Mouse (Mus musculus): ENCODE measurements around the gene Slc4a4. TPM values are rescaled to one million over a fixed set of nuclear protein-coding genes. Genes with fewer than 3 reads are reported as not detected.

Slc4a4 gene
- total and polyA plus RNA-seq, 2 experiments from 2014 or later = 4.4 to 10.6 TPM

DNA sequence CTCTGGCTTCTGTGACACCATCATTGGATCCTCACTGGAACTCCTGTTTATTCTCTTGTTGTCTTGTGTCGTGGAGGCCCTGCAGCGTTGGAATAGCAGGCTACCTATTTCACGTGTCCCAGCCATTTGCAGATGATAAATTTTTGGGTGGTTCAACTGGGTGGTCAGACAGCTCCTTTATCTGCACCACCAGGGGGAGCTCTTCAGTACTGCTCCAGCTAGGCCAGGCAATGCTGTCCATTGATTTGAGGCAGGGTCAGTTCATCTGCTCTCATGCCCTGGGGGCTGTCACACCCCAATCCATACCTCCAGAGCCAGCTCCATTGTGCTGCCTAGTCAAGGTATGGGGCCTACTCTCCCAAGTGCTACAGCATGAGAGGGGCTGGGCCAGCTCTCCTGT lies 24.5 kb upstream of the Slc4a4 start:
- no peak overlapping the region for H3K9ac ChIP-seq (replicated peaks; ENCODE audit: low read depth, low read length)

DNA sequence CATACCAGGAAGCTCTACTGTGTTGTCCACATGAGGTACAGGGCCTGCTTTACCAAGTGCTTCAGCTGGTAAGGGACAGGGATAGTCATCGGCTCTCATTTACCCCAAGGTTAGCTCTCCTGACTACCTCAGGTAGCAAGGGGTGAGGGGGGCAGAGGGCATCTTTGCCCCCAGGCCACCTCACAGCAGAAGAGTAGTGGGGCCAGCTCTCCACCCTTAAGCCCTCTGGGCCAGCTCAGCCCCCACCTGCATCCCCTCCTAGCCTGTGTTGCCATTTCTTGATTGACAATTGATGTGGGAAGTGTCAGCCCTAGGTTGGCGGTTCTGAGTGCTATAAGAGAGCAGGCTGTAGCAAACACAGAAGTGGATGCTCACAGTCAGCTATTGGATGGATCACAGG lies 23.8 kb upstream of the Slc4a4 start:
- H3K4me1 ChIP-seq (ENCODE audit: control insufficient read depth, insufficient read depth) = no peaks in the 10 kb centered on the region

More for the DNA sequence above, 24.5 kb upstream of the Slc4a4 start:
- Histone ChIP-seq H3K4me2 (ENCODE audit: low read depth, low read length) (no peak overlapping the region), H3K36me3 (replicated peaks; ENCODE audit: control insufficient read depth, insufficient read depth, low read length) (no peaks in the 10 kb centered on the region), H3K27ac (ENCODE audit: low read depth) (no peak overlapping the region), H3K4me1 (ENCODE audit: control insufficient read depth, insufficient read depth) (no peaks in the 10 kb centered on the region), H3K9me3 (replicated peaks; ENCODE audit: control insufficient read depth, low read length) (no peaks in the 10 kb centered on the region), H3K4me3 (ENCODE audit: low read depth, low read length) (no peak overlapping the region), H3K27me3 (ENCODE audit: control insufficient read depth, insufficient read depth, low read length) (no peaks in the 10 kb centered on the region)
- ATAC-seq (ENCODE audit: insufficient read depth, low read depth) (no peak), DNase-seq (ENCODE audit: low spot score) (no peak)
- TF ChIP-seq EP300 (IDR thresholded peaks at IDR 0.05; ENCODE audit: low read depth) (no peak), CTCF (IDR thresholded peaks at IDR 0.05; ENCODE audit: low read depth) (peak; percentile 34)
- 62% methylated on average over 3 of the region's 3 CpGs for WGBS

DNA sequence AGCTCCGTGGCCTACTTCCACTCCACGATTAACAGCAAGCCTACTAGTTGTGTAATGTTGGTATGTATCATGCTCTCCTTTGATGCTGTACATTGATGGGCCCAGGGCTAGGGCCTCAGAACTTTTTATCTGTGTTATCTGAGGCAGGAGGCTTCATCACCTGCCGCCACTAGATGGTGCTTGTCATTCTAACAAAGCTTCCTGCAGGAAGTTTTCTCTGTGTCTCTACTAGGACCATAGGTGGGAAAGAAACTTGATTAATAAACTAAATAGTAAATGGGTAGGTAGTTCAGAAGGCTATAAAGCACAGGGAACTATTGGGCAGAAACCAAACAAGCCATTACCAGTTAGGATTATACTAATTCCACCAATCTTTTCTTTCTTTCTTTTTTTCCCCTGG lies 2.5 kb upstream of the Slc4a4 start:
- no peak overlapping the region for H3K9ac ChIP-seq (replicated peaks; ENCODE audit: low read depth, low read length)
- H3K27me3 ChIP-seq (ENCODE audit: control insufficient read depth, insufficient read depth, low read length) = no peaks in the 10 kb centered on the region; the same call in 1 of the 2 replicates
- no peak overlapping the region for H3K4me3 ChIP-seq (ENCODE audit: low read depth, low read length)
- ATAC-seq (ENCODE audit: insufficient read depth, low read depth) = no peak
- H3K27ac ChIP-seq (ENCODE audit: low read depth) = no peak overlapping the region
- no peaks in the 10 kb centered on the region for H3K36me3 ChIP-seq (replicated peaks; ENCODE audit: control insufficient read depth, insufficient read depth, low read length)
- H3K4me1 ChIP-seq (ENCODE audit: control insufficient read depth, insufficient read depth) = no peaks in the 10 kb centered on the region
- WGBS = 19% methylated on average over 3 of the region's 3 CpGs
- peak; percentile 26 for DNase-seq (ENCODE audit: low spot score)
- H3K4me2 ChIP-seq (ENCODE audit: low read depth, low read length) = no peak overlapping the region
- H3K9me3 ChIP-seq (replicated peaks; ENCODE audit: control insufficient read depth, low read length) = no peaks in the 10 kb centered on the region
- TF ChIP-seq CTCF (IDR thresholded peaks at IDR 0.05; ENCODE audit: low read depth) (peak; percentile 59), EP300 (IDR thresholded peaks at IDR 0.05; ENCODE audit: low read depth) (no peak)

More for the DNA sequence above, 23.8 kb upstream of the Slc4a4 start:
- DNase-seq (ENCODE audit: low spot score) = no peak
- no peaks in the 10 kb centered on the region for H3K27me3 ChIP-seq (ENCODE audit: control insufficient read depth, insufficient read depth, low read length)
- no peak for ATAC-seq (ENCODE audit: insufficient read depth, low read depth)
- no peaks in the 10 kb centered on the region for H3K9me3 ChIP-seq (replicated peaks; ENCODE audit: control insufficient read depth, low read length)
- WGBS = 91% methylated on average over 2 of the region's 2 CpGs
- no peak overlapping the region for H3K27ac ChIP-seq (ENCODE audit: low read depth)
- no peaks in the 10 kb centered on the region for H3K36me3 ChIP-seq (replicated peaks; ENCODE audit: control insufficient read depth, insufficient read depth, low read length)
- no peak overlapping the region for H3K4me2 ChIP-seq (ENCODE audit: low read depth, low read length)
- TF ChIP-seq CTCF (IDR thresholded peaks at IDR 0.05; ENCODE audit: low read depth) (no peak), EP300 (IDR thresholded peaks at IDR 0.05; ENCODE audit: low read depth) (no peak)
- no peak overlapping the region for H3K9ac ChIP-seq (replicated peaks; ENCODE audit: low read depth, low read length)
- H3K4me3 ChIP-seq (ENCODE audit: low read depth, low read length) = no peak overlapping the region

DNA sequence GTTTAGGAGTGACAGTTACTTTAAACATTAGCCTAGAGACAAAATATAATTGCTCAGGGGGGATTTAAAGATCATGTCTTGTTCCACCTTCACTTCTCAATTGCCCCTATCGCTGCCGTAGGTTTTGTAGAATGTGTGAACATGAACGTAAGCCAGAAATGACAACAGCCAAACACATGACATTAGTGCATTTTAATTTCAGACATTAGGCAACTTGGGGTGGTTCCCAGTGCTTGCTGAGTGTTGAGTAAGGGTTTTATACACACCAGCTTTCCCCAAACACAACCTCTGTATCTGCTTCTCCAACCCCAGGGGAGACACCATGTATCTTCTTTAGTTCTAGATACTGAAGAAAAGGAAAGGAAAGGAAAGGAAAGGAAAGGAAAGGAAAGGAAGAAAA lies 1.1 kb upstream of the Slc4a4 start:
- ATAC-seq (ENCODE audit: insufficient read depth, low read depth) = no peak
- DNase-seq (ENCODE audit: low spot score) = no peak
- H3K9me3 ChIP-seq (replicated peaks; ENCODE audit: control insufficient read depth, low read length) = no peaks in the 10 kb centered on the region
- H3K9ac ChIP-seq (replicated peaks; ENCODE audit: low read depth, low read length) = no peak overlapping the region
- TF ChIP-seq CTCF (IDR thresholded peaks at IDR 0.05; ENCODE audit: low read depth) = no peak
- no peak for TF ChIP-seq EP300 (IDR thresholded peaks at IDR 0.05; ENCODE audit: low read depth)
- H3K4me1 ChIP-seq (ENCODE audit: control insufficient read depth, insufficient read depth) = no peaks in the 10 kb centered on the region
- H3K27ac ChIP-seq (ENCODE audit: low read depth) = no peak overlapping the region
- no peak overlapping the region for H3K4me3 ChIP-seq (ENCODE audit: low read depth, low read length)
- H3K36me3 ChIP-seq (replicated peaks; ENCODE audit: control insufficient read depth, insufficient read depth, low read length) = no peaks in the 10 kb centered on the region
- 0 out of 2 replicates have a peak overlapping the region, but pooled peaks have one; percentile 3 for H3K4me2 ChIP-seq (ENCODE audit: low read depth, low read length)
- H3K27me3 ChIP-seq (ENCODE audit: control insufficient read depth, insufficient read depth, low read length) = no peaks in the 10 kb centered on the region; the same call in 1 of the 2 replicates
- 25% methylated on average over 3 of the region's 3 CpGs for WGBS

DNA sequence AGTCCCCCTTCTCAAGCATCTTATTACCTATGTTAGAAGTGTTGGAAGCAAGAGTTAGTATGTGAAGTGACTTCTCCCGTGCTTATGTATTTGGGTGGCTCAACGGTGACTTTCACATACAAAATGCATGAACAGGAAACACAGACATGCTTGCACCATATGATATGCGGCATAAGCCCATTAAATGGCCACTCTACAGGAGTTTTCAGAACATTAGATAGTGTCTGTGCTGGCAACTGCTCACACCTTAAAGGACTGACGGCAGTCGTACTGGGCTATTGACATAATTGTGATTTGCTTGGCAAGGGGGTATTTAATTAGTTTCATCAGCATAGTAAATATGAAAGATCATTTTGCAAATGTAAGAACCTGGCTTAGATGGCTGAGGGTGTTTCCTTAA lies 674 bp upstream of the Slc4a4 start:
- Histone ChIP-seq H3K36me3 (replicated peaks; ENCODE audit: control insufficient read depth, insufficient read depth, low read length) (no peaks in the 10 kb centered on the region), H3K4me1 (ENCODE audit: control insufficient read depth, insufficient read depth) (no peaks in the 10 kb centered on the region), H3K27ac (ENCODE audit: low read depth) (no peak overlapping the region), H3K4me2 (ENCODE audit: low read depth, low read length) (peak overlapping the region; percentile 71), H3K4me3 (ENCODE audit: low read depth, low read length) (peak overlapping the region; percentile 76; the same call in 1 of the 2 replicates), H3K9ac (replicated peaks; ENCODE audit: low read depth, low read length) (no peak overlapping the region), H3K9me3 (replicated peaks; ENCODE audit: control insufficient read depth, low read length) (no peaks in the 10 kb centered on the region), H3K27me3 (ENCODE audit: control insufficient read depth, insufficient read depth, low read length) (no peaks in the 10 kb centered on the region; the same call in 1 of the 2 replicates)
- ATAC-seq (ENCODE audit: insufficient read depth, low read depth) = no peak
- no peak for DNase-seq (ENCODE audit: low spot score)
- TF ChIP-seq CTCF (IDR thresholded peaks at IDR 0.05; ENCODE audit: low read depth) (no peak), EP300 (IDR thresholded peaks at IDR 0.05; ENCODE audit: low read depth) (no peak)
- WGBS = 42% methylated on average over 5 of the region's 5 CpGs

DNA sequence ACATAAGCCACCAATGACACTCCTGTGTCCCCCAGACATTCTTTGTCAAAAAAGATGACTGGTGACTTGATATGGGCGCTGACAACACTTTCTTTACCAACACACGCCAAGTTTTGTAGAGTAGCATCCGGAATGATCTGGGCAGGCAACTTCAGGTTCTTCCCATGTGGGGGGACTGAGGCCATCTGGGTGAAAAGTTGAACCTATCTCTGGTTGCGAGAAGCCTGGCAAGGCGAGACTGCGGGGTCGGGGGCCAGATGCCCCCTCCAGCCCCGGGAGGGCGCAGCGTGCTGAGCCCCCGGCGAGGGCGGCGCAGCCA lies 310 bp upstream of the Slc4a4 start:
- 1% methylated on average over 14 of the region's 14 CpGs for WGBS
- Histone ChIP-seq H3K27ac (ENCODE audit: low read depth) (peak overlapping the region; percentile 76), H3K4me2 (ENCODE audit: low read depth, low read length) (peak overlapping the region; percentile 71), H3K4me1 (ENCODE audit: control insufficient read depth, insufficient read depth) (no peaks in the 10 kb centered on the region), H3K27me3 (ENCODE audit: control insufficient read depth, insufficient read depth, low read length) (no peaks in the 10 kb centered on the region; the same call in 1 of the 2 replicates), H3K36me3 (replicated peaks; ENCODE audit: control insufficient read depth, insufficient read depth, low read length) (no peaks in the 10 kb centered on the region), H3K9me3 (replicated peaks; ENCODE audit: control insufficient read depth, low read length) (no peaks in the 10 kb centered on the region), H3K4me3 (ENCODE audit: low read depth, low read length) (peak overlapping the region; percentile 76), H3K9ac (replicated peaks; ENCODE audit: low read depth, low read length) (peak overlapping the region; percentile 73)
- TF ChIP-seq CTCF (IDR thresholded peaks at IDR 0.05; ENCODE audit: low read depth) (no peak), EP300 (IDR thresholded peaks at IDR 0.05; ENCODE audit: low read depth) (no peak)
- ATAC-seq (ENCODE audit: insufficient read depth, low read depth) (no peak), DNase-seq (ENCODE audit: low spot score) (no peak)
